Mouse (Mus musculus) stomach, embryonic 14.5 days (tissue): ENCODE data around the gene Ube2g2. TPM values are rescaled to one million over a fixed set of nuclear protein-coding genes. Genes with fewer than 3 reads are reported as not detected.

Experiments used
- ATAC-seq: fragments of 200-750 bp; cut with Nextera tagmentation; 2 replicates; pipeline ENCODE4 v1.8.0; 2017; ENCODE audit warnings: low read depth, moderate TSS enrichment; ENCODE audit not compliant: insufficient number of reproducible peaks, insufficient read depth, low FRiP score
- H3K27ac ChIP-seq: fragments of 300-500 bp; sonication (generic); 2 replicates; pipeline ENCODE4 v1.5.1; 2014; ENCODE audit warnings: mild to moderate bottlenecking, low read length, moderate library complexity, mixed read lengths
- H3K27me3 ChIP-seq: fragments of 300-500 bp; sonication (generic); 2 replicates; pipeline ENCODE4 v1.6.1; 2014; ENCODE audit warnings: low read length, control low read depth, mixed read lengths; ENCODE audit not compliant: control insufficient read depth, insufficient read depth
- H3K36me3 ChIP-seq: fragments of 300-500 bp; sonication (generic); 2 replicates; pipeline ENCODE4 v1.6.1; 2014; ENCODE audit warnings: mild to moderate bottlenecking, control low read depth, low read length, moderate library complexity, mixed read lengths; ENCODE audit not compliant: control insufficient read depth, insufficient read depth
- H3K4me1 ChIP-seq: fragments of 300-500 bp; sonication (generic); 2 replicates; pipeline ENCODE4 v1.6.1; 2014; ENCODE audit warnings: low read length, control low read depth, mixed read lengths; ENCODE audit not compliant: control insufficient read depth, insufficient read depth
- H3K4me2 ChIP-seq: fragments of 300-500 bp; sonication (generic); replicated peaks from 2 replicates; pipeline ENCODE4 v1.6.1; 2014; ENCODE audit warnings: low read depth, low read length, control low read depth
- H3K4me3 ChIP-seq: fragments of 300-500 bp; sonication (generic); 2 replicates; pipeline ENCODE4 v1.5.1; 2014; ENCODE audit warnings: low read depth, low read length, control low read depth
- H3K9ac ChIP-seq: fragments of 300-500 bp; sonication (generic); replicated peaks from 2 replicates; pipeline ENCODE4 v1.6.1; 2014; ENCODE audit warnings: low read depth, mild to moderate bottlenecking, control low read depth, low read length, moderate library complexity, mixed read lengths
- H3K9me3 ChIP-seq: fragments of 300-500 bp; sonication (generic); 2 replicates; pipeline ENCODE4 v1.6.1; 2016; ENCODE audit warnings: low read depth, low read length, control low read depth; ENCODE audit not compliant: control insufficient read depth
- WGBS: fragments of 180-500 bp; shearing (Covaris S2); extraction: QIAGEN DNeasy Blood & Tissue Kit; methylation state at CpG from one replicate; pipeline ENCODE4 v1.1.7; 2014; 5-methylcytosine and 5-hydroxymethylcytosine counted together
- polyA plus RNA-seq: library from polyadenylated mRNA; unstranded; fragments of >200 nt; fragmentation: Nextera tagmentation; extraction: Ambion mirVana; gene quantifications from 2 replicates; pipeline ENCODE4 v1.2.1, GENCODE M21; 2014

The Ube2g2 gene
- 41.5 and 44.3 TPM in 2 replicates for polyA plus RNA-seq

GRCm38 (mm10) chr10:77622055-77622988 is at the start of gene Ube2g2:
Ube2g2 (plus strand) TSS chr10:77622275.
- H3K36me3 ChIP-seq, result peaks cover 8% of the 10 kb centered on the region; the same call in 1 of the 2 replicates
- H3K9me3 ChIP-seq, result no peaks in the 10 kb centered on the region
- ATAC-seq, result peak; percentile 91
- H3K4me2 ChIP-seq, result peak within 1 kb of the TSS; percentile 76
- peak within 1 kb of the TSS; percentile 84 for H3K4me3 ChIP-seq
- H3K4me1 ChIP-seq, result peaks cover 27% of the 10 kb centered on the region
- H3K27ac ChIP-seq, result peak within 1 kb of the TSS; percentile 90
- H3K27me3 ChIP-seq, result no peaks in the 10 kb centered on the region
- whole genome bisulfite sequencing, result under 1% methylated on average over 96 of the region's 96 CpGs
- peak within 1 kb of the TSS; percentile 90 for H3K9ac ChIP-seq

- no peak overlapping the region for H3K4me2 ChIP-seq
- H3K4me3 ChIP-seq, result no peak overlapping the region
- H3K27me3 ChIP-seq, result no peaks in the 10 kb centered on the region
- WGBS, result 61% methylated on average over 1 of the region's 1 CpGs
- no peaks in the 10 kb centered on the region for H3K9me3 ChIP-seq
- no peak overlapping the region for H3K9ac ChIP-seq
- no peaks in the 10 kb centered on the region for H3K36me3 ChIP-seq
- ATAC-seq, result no peak
- H3K4me1 ChIP-seq, result no peaks in the 10 kb centered on the region
- 0 out of 2 replicates have a peak overlapping the region, but pooled peaks have one; percentile 27 for H3K27ac ChIP-seq
Observed at GRCm38 (mm10) chr10:77573162-77573561, 48.9 kb upstream of the Ube2g2 start.

GRCm38 (mm10) chr10:77580027-77580920 is 41.8 kb upstream of the Ube2g2 start:
- H3K9ac ChIP-seq, result no peak overlapping the region

GRCm38 (mm10) chr10:77581023-77581407 is 41.1 kb upstream of the Ube2g2 start:
- Histone ChIP-seq H3K27ac (peak overlapping the region; percentile 73; the same call in 1 of the 2 replicates), H3K9ac (no peak overlapping the region; the same call in 1 of the 2 replicates), H3K36me3 (no peaks in the 10 kb centered on the region; the same call in 1 of the 2 replicates), H3K9me3 (no peaks in the 10 kb centered on the region), H3K4me2 (peak overlapping the region; percentile 82), H3K4me1 (0 out of 2 replicates have a peak, but pooled peaks cover 5% of the 10 kb centered on the region), H3K4me3 (peak overlapping the region; percentile 85), H3K27me3 (no peaks in the 10 kb centered on the region)
- WGBS, result 6% methylated on average over 8 of the region's 8 CpGs
- ATAC-seq, result 0 out of 2 replicates have a peak, but pooled peaks have one; percentile 5

More at GRCm38 (mm10) chr10:77580027-77580920, 41.8 kb upstream of the Ube2g2 start:
- no peak overlapping the region for H3K4me3 ChIP-seq
- no peaks in the 10 kb centered on the region; the same call in 1 of the 2 replicates for H3K36me3 ChIP-seq
- H3K27me3 ChIP-seq, result no peaks in the 10 kb centered on the region
- H3K27ac ChIP-seq, result no peak overlapping the region
- no peak for ATAC-seq
- 52% methylated on average over 10 of the region's 10 CpGs for WGBS
- no peak overlapping the region for H3K4me2 ChIP-seq
- H3K4me1 ChIP-seq, result 0 out of 2 replicates have a peak, but pooled peaks cover 5% of the 10 kb centered on the region
- H3K9me3 ChIP-seq, result no peaks in the 10 kb centered on the region

- peak within 1 kb of the TSS; percentile 85 for H3K4me3 ChIP-seq
- H3K27me3 ChIP-seq, result no peaks in the 10 kb centered on the region
- H3K27ac ChIP-seq, result peak within 1 kb of the TSS; percentile 91
- H3K9me3 ChIP-seq, result no peaks in the 10 kb centered on the region
- 0 out of 2 replicates have a peak, but pooled peaks cover 5% of the 10 kb centered on the region for H3K4me1 ChIP-seq
- peak; percentile 97 for ATAC-seq
- H3K4me2 ChIP-seq, result peak within 1 kb of the TSS; percentile 82
- peak within 1 kb of the TSS; percentile 79 for H3K9ac ChIP-seq
- under 1% methylated on average over 64 of the region's 64 CpGs for WGBS
- H3K36me3 ChIP-seq, result no peaks in the 10 kb centered on the region; the same call in 1 of the 2 replicates
Observed at GRCm38 (mm10) chr10:77581408-77582284, 40.4 kb upstream of the Ube2g2 start, which contains the start of gene Pttg1ip. Pttg1ip (plus strand) TSS chr10:77581720.

GRCm38 (mm10) chr10:77582285-77582618 is 39.8 kb upstream of the Ube2g2 start:
- H3K27me3 ChIP-seq, result no peaks in the 10 kb centered on the region
- no peaks in the 10 kb centered on the region; the same call in 1 of the 2 replicates for H3K36me3 ChIP-seq
- peak overlapping the region; percentile 79 for H3K9ac ChIP-seq
- peak overlapping the region; percentile 91 for H3K27ac ChIP-seq
- no peaks in the 10 kb centered on the region for H3K9me3 ChIP-seq
- 0 out of 2 replicates have a peak, but pooled peaks cover 5% of the 10 kb centered on the region for H3K4me1 ChIP-seq
- ATAC-seq, result peak; percentile 36; the same call in 1 of the 2 replicates
- H3K4me3 ChIP-seq, result peak overlapping the region; percentile 85
- H3K4me2 ChIP-seq, result peak overlapping the region; percentile 82
- WGBS, result 5% methylated on average over 8 of the region's 8 CpGs

- Histone ChIP-seq H3K4me2 (0 out of 2 replicates have a peak overlapping the region, but pooled peaks have one; percentile 82), H3K9me3 (no peaks in the 10 kb centered on the region), H3K4me1 (peaks cover 5% of the 10 kb centered on the region; the same call in 1 of the 2 replicates), H3K9ac (0 out of 2 replicates have a peak overlapping the region, but pooled peaks have one; percentile 6), H3K4me3 (no peak overlapping the region), H3K36me3 (peaks cover 5% of the 10 kb centered on the region; the same call in 1 of the 2 replicates), H3K27ac (no peak overlapping the region), H3K27me3 (no peaks in the 10 kb centered on the region)
- WGBS, result 72% methylated on average over 10 of the region's 10 CpGs
- ATAC-seq, result no peak
Observed at GRCm38 (mm10) chr10:77583795-77584422, 38.2 kb upstream of the Ube2g2 start.
